Mouse (Mus musculus) 416B (cell line): Measurements from ENCODE around the gene Actr5.

ENCODE experiments used
- DNase-seq: peaks from one replicate; pipeline ENCODE4 v3.0.0; 2011; ENCODE audit warnings: low read depth

Gene Actr5

DNA sequence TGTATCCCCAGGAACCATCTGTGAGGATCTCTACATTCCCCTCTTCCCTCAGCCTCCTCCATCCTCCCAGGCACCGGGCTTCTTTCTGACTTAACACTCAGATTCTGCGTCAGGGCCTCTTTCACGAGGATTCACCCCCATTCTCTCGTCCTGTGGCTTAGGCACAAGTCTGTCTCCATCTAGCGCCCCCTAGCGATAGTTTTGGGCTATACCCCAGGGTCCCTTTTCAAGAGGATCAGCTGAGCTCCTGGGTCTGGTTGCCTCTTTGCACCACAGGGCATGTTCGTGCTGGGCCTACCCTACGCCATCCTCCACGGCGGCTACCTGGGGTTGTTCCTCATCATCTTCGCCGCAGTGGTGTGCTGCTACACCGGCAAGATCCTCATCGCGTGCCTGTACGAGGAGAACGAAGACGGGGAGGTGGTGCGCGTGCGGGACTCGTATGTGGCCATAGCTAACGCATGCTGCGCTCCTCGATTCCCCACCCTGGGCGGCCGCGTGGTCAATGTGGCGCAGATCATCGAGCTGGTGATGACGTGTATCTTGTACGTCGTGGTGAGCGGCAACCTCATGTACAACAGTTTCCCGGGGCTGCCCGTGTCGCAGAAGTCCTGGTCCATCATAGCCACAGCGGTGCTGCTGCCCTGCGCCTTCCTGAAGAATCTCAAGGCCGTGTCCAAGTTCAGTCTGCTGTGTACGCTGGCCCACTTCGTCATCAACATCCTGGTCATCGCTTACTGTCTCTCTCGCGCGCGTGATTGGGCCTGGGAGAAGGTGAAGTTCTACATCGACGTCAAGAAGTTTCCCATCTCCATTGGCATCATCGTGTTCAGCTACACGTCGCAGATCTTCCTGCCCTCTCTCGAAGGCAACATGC, 10.9 kb upstream of the Actr5 start:
- peak; percentile 64 for DNase-seq

DNA sequence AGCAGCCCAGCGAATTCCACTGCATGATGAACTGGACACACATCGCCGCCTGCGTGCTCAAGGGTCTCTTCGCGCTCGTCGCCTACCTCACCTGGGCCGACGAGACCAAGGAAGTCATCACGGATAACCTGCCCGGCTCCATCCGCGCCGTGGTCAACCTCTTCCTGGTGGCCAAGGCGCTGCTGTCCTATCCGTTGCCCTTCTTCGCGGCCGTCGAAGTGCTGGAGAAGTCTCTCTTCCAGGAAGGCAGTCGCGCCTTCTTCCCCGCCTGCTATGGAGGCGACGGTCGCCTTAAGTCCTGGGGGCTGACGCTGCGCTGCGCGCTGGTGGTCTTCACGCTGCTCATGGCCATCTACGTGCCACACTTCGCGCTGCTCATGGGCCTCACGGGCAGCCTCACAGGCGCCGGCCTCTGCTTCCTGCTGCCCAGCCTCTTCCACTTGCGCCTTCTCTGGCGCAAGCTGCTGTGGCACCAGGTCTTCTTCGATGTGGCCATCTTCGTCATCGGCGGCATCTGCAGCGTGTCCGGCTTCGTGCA, 10.2 kb upstream of the Actr5 start:
- DNase-seq: no peak

DNA sequence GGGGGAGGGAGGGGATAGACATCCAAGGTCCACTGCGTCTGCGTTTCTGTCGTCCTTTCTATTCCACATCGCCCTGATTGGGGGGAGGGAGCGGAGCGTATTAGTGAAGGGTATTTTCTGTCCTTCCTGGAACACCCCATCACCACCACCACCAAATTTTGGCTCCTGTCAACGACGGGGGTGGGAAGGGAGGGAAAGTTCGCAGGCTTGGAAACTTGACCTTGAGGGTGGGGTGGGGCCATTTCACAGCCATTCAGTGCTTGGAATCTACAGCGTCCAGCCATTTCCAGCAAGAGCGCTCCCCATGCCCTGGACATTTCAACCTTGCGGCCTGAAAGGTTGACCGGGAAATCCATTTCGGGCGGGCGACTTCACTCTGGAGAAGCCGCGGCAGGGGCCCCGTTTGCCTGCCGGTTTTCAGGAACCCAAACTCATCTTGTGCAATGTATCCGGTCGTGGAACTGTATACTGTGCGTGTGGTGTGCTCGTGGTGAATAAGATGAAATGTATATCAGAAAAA, 9.5 kb upstream of the Actr5 start:
- no peak for DNase-seq

DNA sequence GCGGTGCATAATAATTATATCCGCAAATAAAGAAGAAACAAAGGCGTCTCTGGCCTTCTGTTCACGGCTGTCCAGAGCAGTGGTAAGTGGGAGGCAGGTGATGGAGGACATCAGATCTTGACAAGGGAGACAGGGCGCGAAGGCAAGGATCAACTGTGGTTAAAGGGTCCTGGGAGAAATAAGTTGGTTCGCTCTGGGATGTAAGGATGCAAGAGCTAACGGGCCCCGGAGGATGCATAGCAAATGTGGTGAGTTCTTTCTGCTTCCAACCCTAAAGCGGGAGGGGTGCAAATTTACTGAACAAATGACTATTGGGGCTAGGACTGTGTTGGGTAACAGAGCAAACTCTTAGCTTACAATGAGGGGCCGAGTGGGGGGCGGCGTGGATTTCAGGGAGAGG, 9.0 kb upstream of the Actr5 start:
- DNase-seq: no peak

DNA sequence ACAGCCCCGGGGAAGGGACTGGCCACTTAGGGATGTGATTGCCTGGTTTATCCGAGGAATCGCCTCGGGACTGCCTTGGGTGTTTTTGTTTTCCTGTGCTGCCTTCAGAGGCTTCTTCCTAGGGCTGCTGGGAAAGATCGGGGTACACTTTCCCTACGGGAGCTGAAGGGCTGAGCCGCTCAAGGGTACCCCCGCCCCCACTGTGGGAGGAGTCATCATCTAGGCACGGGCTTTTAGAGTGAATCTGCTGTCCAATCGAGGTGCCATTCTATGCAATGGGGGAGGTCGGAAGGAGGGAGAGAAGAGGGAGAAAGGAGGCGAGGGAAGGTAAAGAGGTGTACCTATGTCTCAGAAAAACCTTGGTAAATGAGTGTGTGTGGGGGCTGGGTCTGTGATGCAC, 8.4 kb upstream of the Actr5 start:
- DNase-seq: no peak

DNA sequence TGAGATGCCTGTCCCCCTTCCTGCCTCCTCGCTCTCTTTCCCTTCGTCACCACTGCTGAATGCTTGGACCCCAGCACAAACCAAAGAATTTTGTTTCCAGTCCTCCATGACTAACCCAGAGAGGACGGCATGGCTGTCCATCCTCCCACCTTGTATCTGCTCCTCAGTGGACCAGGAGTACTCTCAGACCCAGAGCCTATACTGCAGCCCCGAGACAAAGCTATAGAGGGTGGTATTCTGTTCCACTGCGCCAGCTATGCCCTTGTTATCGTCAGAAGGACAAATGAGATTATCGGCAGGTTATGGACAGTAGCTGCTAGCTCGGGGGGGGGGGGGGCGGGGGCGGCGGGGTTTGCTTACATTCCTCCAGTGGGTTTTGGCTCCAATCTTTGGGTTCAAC, 7.9 kb upstream of the Actr5 start:
- DNase-seq: no peak

DNA sequence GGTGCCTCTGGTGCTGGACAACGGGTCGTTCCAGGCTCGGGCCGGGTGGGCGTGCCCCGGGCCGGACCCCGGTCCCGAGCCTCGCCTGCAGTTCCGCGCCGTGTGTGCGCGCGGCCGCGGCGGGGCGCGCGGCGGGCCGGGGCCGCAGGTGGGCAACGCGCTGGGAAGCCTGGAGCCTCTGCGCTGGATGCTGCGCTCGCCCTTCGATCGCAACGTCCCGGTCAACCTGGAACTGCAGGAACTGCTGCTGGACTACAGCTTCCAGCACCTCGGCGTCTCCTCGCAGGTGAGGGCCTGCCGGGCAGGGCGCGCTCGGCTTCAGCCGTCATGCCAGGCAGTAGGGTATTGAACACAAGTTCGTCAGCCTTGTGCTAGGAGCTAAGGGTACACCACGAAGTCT, 543 bp downstream of the Actr5 start:
- DNase-seq: peak; percentile 35

DNA sequence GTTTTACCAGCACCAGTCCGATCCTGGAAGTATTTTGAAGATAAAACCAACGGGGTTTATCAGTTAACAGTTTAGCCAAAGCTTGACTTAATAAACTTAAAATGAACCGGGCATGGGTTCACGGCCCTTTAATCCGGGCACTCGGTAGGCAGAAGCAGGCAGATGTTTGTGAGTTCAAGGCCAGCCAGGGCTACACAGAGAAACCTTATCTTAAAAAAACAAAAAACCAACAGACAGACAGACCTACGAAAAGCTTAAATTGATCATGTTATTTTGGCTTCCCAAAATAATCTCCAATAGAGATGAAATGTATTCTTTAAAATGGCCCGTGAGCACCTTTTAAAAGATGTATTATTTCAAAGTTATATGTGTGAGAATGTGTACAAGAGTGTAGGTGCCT, 1.0 kb downstream of the Actr5 start:
- no peak for DNase-seq

DNA sequence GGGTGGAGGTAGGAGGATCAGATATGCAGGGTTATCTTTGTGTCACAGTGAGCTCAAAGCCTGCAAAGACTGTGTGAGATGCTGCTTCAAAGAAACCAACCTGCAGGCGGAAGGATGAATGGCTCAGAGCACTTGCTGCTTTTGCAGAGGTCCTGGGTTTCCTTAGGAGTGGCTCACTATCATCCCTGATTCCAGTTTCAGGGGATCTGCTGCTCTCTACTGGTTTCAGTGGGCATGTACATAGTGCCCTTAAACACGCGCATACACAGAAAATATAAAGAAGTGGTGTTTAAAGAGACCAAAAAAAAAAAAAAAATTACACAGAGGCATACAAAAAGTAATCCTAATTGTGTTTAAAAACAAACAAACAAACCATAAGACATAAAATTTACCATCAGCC, 4.2 kb downstream of the Actr5 start:
- DNase-seq: peak; percentile 45

DNA sequence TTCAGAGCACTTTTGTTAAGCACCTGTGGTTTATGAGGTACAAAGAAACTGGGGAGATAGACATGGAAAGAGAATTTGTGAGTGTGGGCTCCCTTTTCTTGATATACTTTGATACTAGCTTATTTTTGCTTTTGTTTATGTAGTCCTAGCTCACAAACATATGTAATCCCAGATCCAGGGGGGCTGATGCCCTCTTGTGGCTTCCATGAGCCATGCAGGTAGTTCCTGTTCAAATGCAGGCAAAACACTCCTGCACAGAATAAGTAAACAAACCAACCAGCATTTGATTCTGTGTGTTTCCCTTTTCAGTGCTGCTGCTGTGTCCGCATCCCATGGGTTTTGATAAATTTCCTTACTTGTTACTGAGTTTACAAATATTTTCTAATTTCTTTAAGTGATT, 4.7 kb downstream of the Actr5 start:
- DNase-seq: peak; percentile 43

DNA sequence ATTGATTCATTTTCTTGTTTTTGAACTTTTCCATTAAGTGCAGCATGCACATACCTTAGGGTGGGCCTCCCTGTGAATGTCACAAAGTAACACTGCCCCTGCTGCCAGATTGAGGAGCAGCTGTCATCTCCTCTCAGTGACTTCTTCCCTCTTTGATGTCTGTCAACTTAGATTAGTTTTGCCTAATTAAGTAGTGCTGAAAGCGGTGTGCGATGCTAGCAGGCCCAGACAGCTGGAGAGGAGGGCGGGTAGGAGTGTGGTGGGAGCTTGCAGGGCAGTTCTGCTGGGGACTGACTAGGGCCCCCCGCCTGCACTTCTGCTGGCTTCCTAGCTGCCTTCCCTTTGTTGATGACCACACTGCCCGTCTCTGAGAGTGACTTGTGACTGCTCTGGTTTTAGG, 7.2 kb downstream of the Actr5 start:
- DNase-seq: no peak

DNA sequence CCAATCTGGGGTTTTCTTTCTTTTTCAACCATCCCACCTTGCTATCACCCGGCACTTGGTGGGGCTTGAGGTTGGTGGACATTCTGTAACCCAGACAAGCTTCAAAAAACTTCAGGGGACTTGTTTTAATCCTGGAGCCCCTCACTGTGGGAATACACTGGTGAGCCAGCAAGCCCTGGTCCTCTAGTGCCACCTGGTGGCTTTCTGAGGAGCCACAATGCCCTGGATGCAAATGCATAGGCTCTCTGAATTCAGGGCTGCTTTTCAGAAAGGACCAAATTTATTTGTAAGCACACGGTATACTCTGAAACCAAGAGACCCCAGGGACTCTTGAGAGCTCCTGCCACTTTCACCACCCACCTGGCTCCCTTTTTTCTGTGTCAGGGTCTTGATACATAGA, 17.2 kb downstream of the Actr5 start:
- peak; percentile 62 for DNase-seq

DNA sequence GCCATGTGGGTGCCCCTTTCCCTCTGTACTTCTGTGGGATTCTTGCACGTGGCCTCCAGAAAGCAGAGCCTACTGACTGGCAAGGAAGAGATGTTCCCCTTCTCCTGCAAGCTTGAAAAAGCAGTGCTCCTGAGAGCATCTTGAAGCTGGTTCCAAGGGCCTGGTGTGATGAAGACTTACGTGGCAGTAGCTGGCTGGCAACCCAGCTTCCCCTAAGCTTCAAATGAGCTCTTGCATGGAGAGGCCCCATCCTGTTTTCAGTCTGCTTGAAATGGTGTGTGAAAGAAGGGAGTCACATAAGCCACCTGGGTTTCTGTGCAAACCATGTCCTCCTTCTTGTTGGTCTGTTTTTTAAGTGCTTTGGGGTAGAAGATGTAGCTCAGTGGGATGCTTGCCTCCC, 17.9 kb downstream of the Actr5 start:
- DNase-seq: no peak

DNA sequence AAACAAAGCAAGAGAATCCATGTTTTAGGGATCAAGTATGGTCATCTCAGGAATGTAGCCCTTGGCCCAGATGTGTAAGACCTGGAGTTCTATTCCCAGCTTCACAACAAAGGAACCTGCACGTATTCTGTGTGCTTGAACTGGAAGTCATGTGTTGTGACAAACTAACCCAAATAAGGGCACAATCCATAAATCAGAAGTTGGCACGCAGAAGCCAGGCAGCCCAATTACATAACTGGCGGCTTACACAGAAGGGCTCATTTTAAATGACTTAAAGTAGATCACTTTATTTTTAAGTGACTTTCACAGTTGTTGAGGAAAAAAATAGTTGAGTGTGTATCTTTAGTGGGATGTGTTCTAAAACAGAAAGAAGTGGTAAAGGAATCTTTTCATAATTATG, 19.1 kb downstream of the Actr5 start:
- no peak for DNase-seq

DNA sequence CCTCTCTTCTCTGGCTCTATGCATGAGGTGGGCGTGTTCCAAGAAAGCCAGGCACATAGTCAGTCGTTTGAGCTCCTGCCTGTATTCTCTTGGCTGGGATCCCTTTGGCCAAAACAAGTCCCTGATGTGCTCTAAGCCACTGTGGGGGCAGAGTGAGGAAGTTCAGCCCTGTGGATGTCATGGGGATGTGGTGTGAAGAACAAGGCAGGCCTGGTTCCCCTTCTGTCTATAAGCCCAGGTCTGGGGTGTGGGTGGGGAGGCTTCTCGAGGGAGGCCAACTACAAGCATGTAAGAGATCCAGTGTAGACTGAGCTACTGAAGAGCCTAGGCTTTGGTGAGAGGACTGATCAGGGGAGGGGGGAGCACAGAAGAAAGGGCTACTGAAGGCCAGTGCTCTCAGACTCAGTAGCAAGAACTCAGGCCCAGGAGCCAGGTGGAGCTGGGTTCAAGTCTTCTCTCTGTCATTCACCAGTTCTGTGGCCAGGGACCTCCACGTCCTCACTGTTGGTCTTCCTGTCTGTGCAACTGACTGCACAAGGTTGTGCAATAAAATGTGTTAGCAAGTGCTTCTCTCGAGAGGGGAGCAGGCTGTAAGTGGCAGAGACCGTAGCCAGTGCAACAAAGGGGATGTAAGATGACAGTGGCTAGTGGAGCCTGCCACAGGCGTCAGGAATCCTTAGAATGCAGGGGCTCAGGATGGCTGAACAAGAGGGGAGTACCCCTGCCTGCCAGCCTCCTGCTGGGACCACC, 26.6 kb downstream of the Actr5 start:
- DNase-seq: peak; percentile 59

DNA sequence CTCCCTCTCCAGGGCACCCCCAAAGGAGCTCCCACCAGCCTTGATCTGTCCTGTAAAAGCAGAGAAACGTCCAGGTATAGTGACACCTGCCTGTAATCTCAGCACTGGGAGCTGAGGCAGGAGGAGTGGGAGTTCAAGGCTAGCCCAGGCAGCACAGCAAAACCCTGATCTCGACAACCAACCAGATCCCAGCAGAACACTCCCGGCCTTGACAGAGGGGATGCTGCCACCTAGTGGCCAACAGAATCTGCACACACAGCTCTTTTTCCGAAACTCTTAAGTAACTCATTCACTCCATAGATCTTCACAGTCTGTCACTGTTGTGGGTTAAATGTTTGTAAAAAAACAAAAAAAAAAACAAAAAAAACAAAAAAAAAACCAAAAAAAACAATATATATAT, 28.3 kb downstream of the Actr5 start:
- peak; percentile 83 for DNase-seq

DNA sequence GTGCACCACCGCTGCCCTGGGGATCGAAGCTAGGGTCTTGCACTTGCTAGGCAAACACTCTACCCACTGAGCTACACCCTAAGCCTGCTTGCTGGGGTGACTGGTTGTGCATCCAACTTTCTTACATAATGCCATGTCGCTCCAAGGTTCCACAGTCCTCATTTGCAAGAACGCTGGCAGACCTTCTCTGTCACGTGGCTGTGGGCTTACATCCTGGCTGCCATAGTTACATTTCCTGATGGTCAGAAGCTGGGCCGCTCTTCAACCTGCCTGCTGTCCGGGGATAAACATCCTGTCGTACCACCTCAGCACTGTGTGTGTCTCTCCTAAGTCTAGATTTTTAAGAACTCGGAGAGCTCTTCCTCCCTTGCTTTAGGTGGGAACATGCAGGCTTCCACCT, 30.0 kb downstream of the Actr5 start:
- DNase-seq: peak; percentile 76

DNA sequence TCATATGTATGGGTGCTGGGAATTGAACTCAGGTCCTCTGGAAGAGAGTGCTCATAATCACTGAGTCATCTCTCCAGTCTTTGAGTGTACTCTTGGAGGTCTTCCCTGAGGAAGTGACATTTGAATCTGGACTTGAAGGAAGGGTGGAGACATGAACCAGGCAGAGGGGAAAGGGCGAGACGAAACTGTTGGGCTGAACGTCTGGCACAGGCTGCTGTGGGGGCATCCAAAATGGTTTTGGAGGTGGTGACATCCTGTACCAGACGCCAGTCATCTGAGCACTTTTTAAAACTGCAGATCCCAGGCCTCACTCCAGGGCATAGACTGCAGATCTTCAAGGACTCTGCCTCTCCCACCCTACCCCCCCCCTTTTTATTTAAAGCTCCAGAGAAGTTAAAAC, 31.1 kb downstream of the Actr5 start:
- DNase-seq: no peak

DNA sequence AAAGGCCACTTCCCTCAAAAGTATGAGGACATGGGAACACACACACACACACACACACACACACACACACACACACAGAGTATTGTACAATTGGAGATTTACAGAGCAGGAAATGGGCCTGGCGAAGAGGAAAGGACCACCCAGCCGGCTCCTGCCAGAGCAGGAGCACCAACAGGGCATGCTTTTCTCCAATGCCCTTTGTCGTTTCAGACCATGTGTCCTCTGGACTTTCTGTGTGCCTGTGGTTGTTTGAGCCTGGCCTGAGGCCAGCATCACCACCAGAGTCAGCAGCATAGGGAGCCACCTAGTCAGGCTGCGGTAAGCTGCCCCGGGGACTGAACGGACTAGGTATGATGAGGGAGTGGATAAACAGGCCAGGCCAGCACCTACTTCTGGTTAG, 34.1 kb downstream of the Actr5 start:
- peak; percentile 77 for DNase-seq

DNA sequence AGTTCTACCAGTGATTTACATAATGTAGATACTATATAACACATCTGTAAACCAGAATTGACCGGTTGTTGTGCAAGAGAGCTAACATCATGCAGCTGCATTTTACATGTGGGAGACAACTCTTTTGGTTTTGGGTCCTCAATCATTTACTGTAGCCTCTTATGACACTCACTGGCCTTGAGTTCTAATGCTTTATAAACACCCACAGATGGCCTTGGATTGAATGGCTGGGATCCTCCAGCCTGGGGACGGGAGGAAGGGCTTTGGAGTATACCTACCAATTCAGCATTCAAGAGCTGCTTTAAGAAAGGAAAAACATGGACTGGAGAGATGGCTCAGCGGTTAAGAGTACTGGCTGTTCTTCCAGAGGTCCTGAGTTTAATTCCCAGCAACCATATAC, 34.7 kb downstream of the Actr5 start:
- no peak for DNase-seq

DNA sequence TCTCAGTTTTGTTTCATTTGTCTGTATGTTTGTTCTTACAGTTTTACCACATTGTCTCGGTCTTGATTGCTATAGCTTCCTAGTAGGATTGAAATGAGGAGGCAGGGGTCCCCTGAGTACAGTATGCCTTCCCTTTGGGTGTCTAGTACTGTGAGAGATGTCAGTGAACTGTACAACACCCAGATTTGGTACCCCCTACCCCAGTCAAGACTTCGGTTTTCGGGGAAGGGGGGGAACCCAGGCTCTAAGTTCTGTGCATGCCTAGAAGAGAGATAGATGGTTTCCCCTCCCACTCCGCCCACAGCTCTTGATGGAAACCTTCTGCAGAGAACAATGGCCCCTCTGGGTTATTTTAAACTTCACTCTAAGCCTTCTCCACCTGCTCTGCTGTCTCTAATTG, 40.4 kb downstream of the Actr5 start, which contains the start of gene Ppp1r16b:
Gene Ppp1r16b, plus strand, starts transcription at position 301 of the 400 bp plus-strand sequence.
- no peak for DNase-seq

DNA sequence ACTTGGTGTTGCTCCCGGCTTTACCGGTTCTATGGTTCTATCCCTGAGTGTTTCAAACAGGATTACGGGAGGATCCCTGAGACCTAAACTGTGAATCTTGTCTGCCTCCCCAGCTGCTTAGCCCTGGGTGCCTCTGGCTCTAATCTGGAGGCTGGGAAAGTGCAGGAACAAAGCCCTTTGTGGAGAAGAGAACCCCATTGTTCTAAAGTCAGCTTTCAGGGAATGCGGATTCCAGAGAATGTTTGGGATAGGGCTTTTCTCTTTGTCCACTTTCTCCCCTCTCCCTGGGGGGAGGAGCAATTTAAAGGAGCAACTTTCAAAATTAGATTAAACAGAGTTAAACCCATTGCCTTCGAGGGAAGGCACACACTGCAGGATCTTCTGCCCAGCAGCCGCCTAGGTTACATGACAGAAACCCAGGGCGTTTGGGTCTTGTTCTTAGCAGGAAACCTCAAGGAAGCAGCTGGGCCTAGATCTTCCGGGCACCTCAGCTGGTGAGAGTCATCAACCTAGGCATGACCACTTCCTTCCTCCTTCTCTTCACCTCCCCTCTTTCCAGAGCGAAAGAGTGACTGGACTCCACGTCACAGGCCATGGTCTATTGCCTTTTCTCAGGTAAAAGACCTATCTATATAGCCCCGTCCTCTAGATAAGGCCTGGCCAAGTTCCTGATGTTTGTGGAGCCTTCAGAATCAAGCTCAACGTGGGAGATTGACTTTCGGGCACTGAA, 41.5 kb downstream of the Actr5 start:
- DNase-seq: peak; percentile 96
